Mouse (Mus musculus) urinary bladder, postnatal 36 days (tissue): Measurements from ENCODE around the gene Six3.

Source experiments
- DNase-seq, 2 experiments: peaks; one replicate each; pipeline ENCODE4 v3.0.0; 2022; ENCODE audit warnings: low spot score in 2 of 2, mixed read lengths in 1 of 2

Gene Six3

GRCm38 (mm10) chr17:85613266-85613860, at the start of gene Six3:
TSS of gene Six3 (plus strand) at chr17:85613608.
- DNase-seq = no peak

GRCm38 (mm10) chr17:85564107-85564506, 49.3 kb upstream of the Six3 start:
- DNase-seq = no peak

GRCm38 (mm10) chr17:85574023-85574422, 39.4 kb upstream of the Six3 start:
- no peak for DNase-seq

- DNase-seq = no peak
Measured at GRCm38 (mm10) chr17:85578290-85578689, 35.1 kb upstream of the Six3 start.

- DNase-seq = no peak
Measured at GRCm38 (mm10) chr17:85579350-85579749, 34.1 kb upstream of the Six3 start.

GRCm38 (mm10) chr17:85580221-85580620, 33.2 kb upstream of the Six3 start:
- no peak for DNase-seq

- no peak for DNase-seq
Measured at GRCm38 (mm10) chr17:85584170-85584569, 29.2 kb upstream of the Six3 start.

GRCm38 (mm10) chr17:85584573-85584972, 28.8 kb upstream of the Six3 start:
- DNase-seq = no peak

- DNase-seq = no peak
Measured at GRCm38 (mm10) chr17:85585779-85586178, 27.6 kb upstream of the Six3 start.

- DNase-seq = no peak
Measured at GRCm38 (mm10) chr17:85591976-85592375, 21.4 kb upstream of the Six3 start.

- DNase-seq = no peak
Measured at GRCm38 (mm10) chr17:85595853-85596252, 17.6 kb upstream of the Six3 start.

- DNase-seq = no peak
Measured at GRCm38 (mm10) chr17:85596341-85596890, 17.0 kb upstream of the Six3 start.

- no peak for DNase-seq
Measured at GRCm38 (mm10) chr17:85599520-85599919, 13.9 kb upstream of the Six3 start.

GRCm38 (mm10) chr17:85606463-85606862, 6.9 kb upstream of the Six3 start:
- DNase-seq = no peak

- DNase-seq = no peak
Measured at GRCm38 (mm10) chr17:85607556-85608365, 5.6 kb upstream of the Six3 start.

GRCm38 (mm10) chr17:85608366-85609093, 4.9 kb upstream of the Six3 start:
- no peak for DNase-seq

GRCm38 (mm10) chr17:85609094-85609425, 4.3 kb upstream of the Six3 start:
- DNase-seq = no peak

- DNase-seq = no peak
Measured at GRCm38 (mm10) chr17:85609621-85610392, 3.6 kb upstream of the Six3 start.

- DNase-seq = no peak
Measured at GRCm38 (mm10) chr17:85610393-85611115, 2.9 kb upstream of the Six3 start.

GRCm38 (mm10) chr17:85611521-85612515, 1.6 kb upstream of the Six3 start:
- no peak for DNase-seq
